Mouse (Mus musculus) intestine, postnatal 0 days (tissue): ENCODE measurements at regions not wholly inside any gene's neighbourhood (a gene's known extent, or its start where the extent isn't known, plus 50 kb on each side); places are given as distances from the start of the nearest gene placed in this dataset.

Experiments
- ATAC-seq: fragments of 200-750 bp; cut with Nextera tagmentation; 2 replicates; pipeline ENCODE4 v1.8.0; 2017; ENCODE audit warnings: mild to moderate bottlenecking, moderate TSS enrichment, moderate library complexity
- H3K27ac ChIP-seq: fragments of 300-500 bp; sonication (generic); 2 replicates; pipeline ENCODE4 v1.5.1; 2014; ENCODE audit warnings: mild to moderate bottlenecking, low read depth, low read length, moderate library complexity
- H3K27me3 ChIP-seq: fragments of 300-500 bp; sonication (generic); replicated peaks from 2 replicates; pipeline ENCODE4 v1.6.1; 2014; ENCODE audit warnings: low read length, mixed read lengths; ENCODE audit not compliant: control insufficient read depth, insufficient read depth
- H3K36me3 ChIP-seq: fragments of 300-500 bp; sonication (generic); 2 replicates; pipeline ENCODE4 v1.6.1; 2014; ENCODE audit warnings: mild to moderate bottlenecking, moderate library complexity; ENCODE audit not compliant: control insufficient read depth, insufficient read depth
- H3K4me1 ChIP-seq: fragments of 300-500 bp; sonication (generic); replicated peaks from 2 replicates; pipeline ENCODE4 v1.6.1; 2014; ENCODE audit warnings: antibody characterized with exemption, low read length, mixed read lengths; ENCODE audit not compliant: control insufficient read depth, insufficient read depth
- H3K4me2 ChIP-seq: fragments of 300-500 bp; sonication (generic); replicated peaks from 2 replicates; pipeline ENCODE4 v1.6.1; 2014; ENCODE audit warnings: low read depth, mild to moderate bottlenecking, moderate library complexity
- H3K4me3 ChIP-seq: fragments of 300-500 bp; sonication (generic); 2 replicates; pipeline ENCODE4 v1.5.1; 2014; ENCODE audit warnings: low read depth, low read length
- H3K9ac ChIP-seq: fragments of 300-500 bp; sonication (generic); 2 replicates; pipeline ENCODE4 v1.6.1; 2014; ENCODE audit warnings: mild to moderate bottlenecking, low read depth, low read length
- H3K9me3 ChIP-seq: fragments of 300-500 bp; sonication (generic); 2 replicates; pipeline ENCODE4 v1.6.1; 2016; ENCODE audit warnings: mixed run types; ENCODE audit not compliant: control insufficient read depth
- CTCF ChIP-seq: sonication (generic); IDR thresholded peaks from 2 replicates; pipeline ENCODE4 v1.5.1; 2016; ENCODE audit warnings: low read depth, mild to moderate bottlenecking, control low read depth, antibody characterized with exemption, moderate library complexity
- WGBS: fragments of 180-500 bp; shearing (Covaris S2); extraction: QIAGEN DNeasy Blood & Tissue Kit; methylation state at CpG from one replicate; pipeline ENCODE4 v1.1.7; 2014; 5-methylcytosine and 5-hydroxymethylcytosine counted together

DNA sequence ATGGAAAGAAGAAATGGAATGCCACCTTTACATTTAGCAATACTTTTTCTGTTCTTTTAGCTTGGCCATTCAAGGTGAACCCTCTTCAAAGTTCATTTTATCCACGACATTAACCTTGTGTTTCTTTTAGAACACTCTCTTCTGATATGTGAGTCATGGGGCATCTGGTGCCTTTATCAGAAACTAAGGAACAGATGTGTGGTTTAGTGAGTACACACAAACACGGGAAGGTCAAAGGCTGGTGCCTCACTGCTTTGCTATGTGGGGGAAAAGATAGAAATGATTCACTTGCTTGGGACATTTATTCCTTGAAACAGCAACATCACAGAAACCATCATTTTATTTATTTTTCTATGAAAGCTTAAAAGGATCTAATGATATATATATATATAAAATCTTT is 428.7 kb downstream of the Kctd12 start:
- H3K27me3 ChIP-seq: no peaks in the 10 kb centered on the region
- ATAC-seq: peak; percentile 84
- no peak overlapping the region for H3K4me3 ChIP-seq
- no peak for TF ChIP-seq CTCF
- H3K9ac ChIP-seq: no peak overlapping the region
- WGBS: 23% methylated on average over 2 of the region's 2 CpGs
- H3K36me3 ChIP-seq: no peaks in the 10 kb centered on the region
- H3K4me2 ChIP-seq: no peak overlapping the region
- no peaks in the 10 kb centered on the region for H3K4me1 ChIP-seq
- H3K27ac ChIP-seq: no peak overlapping the region
- H3K9me3 ChIP-seq: no peaks in the 10 kb centered on the region

DNA sequence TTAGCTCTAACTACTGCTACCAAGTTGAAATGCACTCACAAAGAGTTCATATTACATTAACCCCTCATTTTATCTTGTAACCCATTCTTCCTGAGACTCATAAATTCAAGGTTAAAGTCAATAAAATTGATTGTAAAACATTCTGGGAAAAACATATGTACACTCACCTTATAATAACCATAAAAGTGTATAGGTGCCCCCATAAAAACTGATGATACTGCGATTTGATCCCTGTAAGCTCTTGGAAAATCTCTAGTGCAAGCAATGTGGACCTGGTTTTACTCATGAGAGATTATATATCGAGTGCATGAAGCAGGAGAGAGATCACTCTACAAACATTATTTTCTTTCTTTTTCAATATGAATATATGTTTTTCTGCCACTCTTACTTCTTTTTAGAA is 429.8 kb downstream of the Kctd12 start:
- no peaks in the 10 kb centered on the region for H3K4me1 ChIP-seq
- no peak overlapping the region for H3K4me2 ChIP-seq
- no peak overlapping the region for H3K4me3 ChIP-seq
- ATAC-seq: peak; percentile 95
- no peak for TF ChIP-seq CTCF
- no peaks in the 10 kb centered on the region for H3K36me3 ChIP-seq
- H3K9ac ChIP-seq: no peak overlapping the region
- WGBS: 27% methylated on average over 2 of the region's 2 CpGs
- no peaks in the 10 kb centered on the region for H3K9me3 ChIP-seq
- no peaks in the 10 kb centered on the region for H3K27me3 ChIP-seq
- no peak overlapping the region for H3K27ac ChIP-seq

DNA sequence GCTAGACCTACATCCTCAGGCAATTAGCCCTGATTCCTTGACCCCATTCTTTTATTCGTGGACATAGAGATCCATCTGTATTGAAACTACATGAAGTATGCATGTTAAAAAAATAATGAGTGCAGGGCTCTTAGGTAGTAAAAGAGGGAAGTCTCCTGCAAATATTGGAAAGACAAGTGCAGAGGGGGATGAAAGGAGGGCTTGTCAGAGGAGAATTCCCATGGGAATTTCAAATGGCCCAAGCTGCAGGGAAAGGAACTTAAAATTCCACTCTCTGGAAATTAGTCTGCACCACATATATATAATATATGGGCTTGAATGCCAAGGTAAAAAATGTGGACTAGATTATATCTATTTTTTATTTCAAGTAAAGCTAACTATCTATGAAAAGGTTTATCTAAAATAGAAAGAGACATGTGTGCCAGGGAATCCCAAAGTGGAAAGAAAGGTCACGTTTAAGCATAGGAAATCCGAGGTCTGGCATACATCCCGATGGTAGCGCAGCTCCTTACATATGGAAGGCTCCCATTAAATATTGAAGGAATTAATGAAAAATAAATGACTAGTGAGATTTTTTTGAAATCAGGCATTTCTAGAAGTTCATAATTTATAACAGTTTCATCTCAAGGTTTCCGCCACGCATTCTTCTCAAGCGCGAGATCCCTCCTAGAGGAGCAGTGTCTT is 457.4 kb downstream of the Kctd12 start:
- Histone ChIP-seq H3K27me3 (no peaks in the 10 kb centered on the region), H3K36me3 (no peaks in the 10 kb centered on the region), H3K27ac (no peak overlapping the region), H3K4me3 (no peak overlapping the region), H3K9me3 (no peaks in the 10 kb centered on the region), H3K9ac (no peak overlapping the region), H3K4me1 (no peaks in the 10 kb centered on the region), H3K4me2 (no peak overlapping the region)
- no peak for TF ChIP-seq CTCF
- no peak for ATAC-seq
- WGBS: 88% methylated on average over 9 of the region's 9 CpGs

GRCm38 (mm10) chr14:102516765-102517164 is 465.7 kb downstream of the Kctd12 start:
- Histone ChIP-seq H3K27ac (no peak overlapping the region), H3K9me3 (no peaks in the 10 kb centered on the region), H3K27me3 (no peaks in the 10 kb centered on the region), H3K4me1 (0 out of 2 replicates have a peak, but pooled peaks cover 3% of the 10 kb centered on the region), H3K4me3 (no peak overlapping the region), H3K4me2 (no peak overlapping the region), H3K9ac (no peak overlapping the region), H3K36me3 (no peaks in the 10 kb centered on the region)
- no peak for TF ChIP-seq CTCF
- WGBS: 52% methylated on average over 2 of the region's 2 CpGs
- no peak for ATAC-seq

- 42% methylated on average over 2 of the region's 2 CpGs for WGBS
- no peak for TF ChIP-seq CTCF
- no peak for ATAC-seq
- H3K27ac ChIP-seq: no peak overlapping the region
- no peaks in the 10 kb centered on the region for H3K27me3 ChIP-seq
- H3K36me3 ChIP-seq: no peaks in the 10 kb centered on the region
- no peak overlapping the region for H3K4me2 ChIP-seq
- no peaks in the 10 kb centered on the region for H3K9me3 ChIP-seq
- 0 out of 2 replicates have a peak, but pooled peaks cover 3% of the 10 kb centered on the region for H3K4me1 ChIP-seq
- no peak overlapping the region for H3K9ac ChIP-seq
- no peak overlapping the region for H3K4me3 ChIP-seq
Observed at GRCm38 (mm10) chr14:102514527-102514926, 467.9 kb downstream of the Kctd12 start.

- H3K36me3 ChIP-seq: no peaks in the 10 kb centered on the region
- H3K4me3 ChIP-seq: no peak overlapping the region
- no peaks in the 10 kb centered on the region for H3K27me3 ChIP-seq
- no peak overlapping the region for H3K27ac ChIP-seq
- ATAC-seq: no peak
- H3K4me1 ChIP-seq: no peaks in the 10 kb centered on the region
- 44% methylated on average over 3 of the region's 3 CpGs for WGBS
- H3K9ac ChIP-seq: no peak overlapping the region
- H3K4me2 ChIP-seq: no peak overlapping the region
- no peak for TF ChIP-seq CTCF
- H3K9me3 ChIP-seq: no peaks in the 10 kb centered on the region
Observed at GRCm38 (mm10) chr14:102512651-102513050, 469.8 kb downstream of the Kctd12 start.
